Mouse (Mus musculus) hindbrain, embryonic 14.5 days (tissue): Measurements from ENCODE around the gene Krt83. TPM values are rescaled to one million over a fixed set of nuclear protein-coding genes. Genes with fewer than 3 reads are reported as not detected.

Experiments
- ATAC-seq: fragments of 200-750 bp; cut with Nextera tagmentation; 2 replicates; pipeline ENCODE4 v1.8.0; 2017; ENCODE audit warnings: moderate number of reproducible peaks, mild to moderate bottlenecking, moderate TSS enrichment, moderate library complexity; ENCODE audit not compliant: low FRiP score
- DNase-seq: peaks from one replicate; pipeline ENCODE4 v3.0.0-alpha.2; 2015; ENCODE audit warnings: low spot score
- H3K27ac ChIP-seq: fragments of 300-500 bp; sonication (generic); 2 replicates; pipeline ENCODE4 v1.5.1; 2014; ENCODE audit warnings: mild to moderate bottlenecking, moderate library complexity
- H3K27me3 ChIP-seq: fragments of 300-500 bp; sonication (generic); 2 replicates; pipeline ENCODE4 v1.6.1; 2014; ENCODE audit warnings: mild to moderate bottlenecking, low read length, mixed read lengths; ENCODE audit not compliant: control insufficient read depth, insufficient read depth
- H3K36me3 ChIP-seq: fragments of 300-500 bp; sonication (generic); replicated peaks from 2 replicates; pipeline ENCODE4 v1.6.1; 2014; ENCODE audit not compliant: control insufficient read depth, insufficient read depth
- H3K4me1 ChIP-seq: fragments of 300-500 bp; sonication (generic); replicated peaks from 2 replicates; pipeline ENCODE4 v1.6.1; 2014; ENCODE audit warnings: antibody characterized with exemption, low read length, mixed read lengths; ENCODE audit not compliant: control insufficient read depth, insufficient read depth
- H3K4me2 ChIP-seq: fragments of 300-500 bp; sonication (generic); replicated peaks from 2 replicates; pipeline ENCODE4 v1.6.1; 2014; ENCODE audit warnings: mild to moderate bottlenecking, moderate library complexity
- H3K4me3 ChIP-seq: fragments of 300-500 bp; sonication (generic); replicated peaks from 2 replicates; pipeline ENCODE4 v1.5.1; 2014; ENCODE audit warnings: mild to moderate bottlenecking, low read length
- H3K9ac ChIP-seq: fragments of 300-500 bp; sonication (generic); 2 replicates; pipeline ENCODE4 v1.6.1; 2014
- H3K9me3 ChIP-seq: fragments of 300-500 bp; sonication (generic); 2 replicates; pipeline ENCODE4 v1.6.1; 2016; ENCODE audit warnings: low read length; ENCODE audit not compliant: control insufficient read depth
- WGBS: fragments of 180-500 bp; shearing (Covaris S2); extraction: QIAGEN DNeasy Blood & Tissue Kit; methylation state at CpG from one replicate; pipeline ENCODE4 v1.1.7; 2014; 5-methylcytosine and 5-hydroxymethylcytosine counted together
- polyA plus RNA-seq: library from polyadenylated mRNA; unstranded; fragments of >200 nt; fragmentation: Nextera tagmentation; extraction: Ambion mirVana; gene quantifications from 2 replicates; pipeline ENCODE4 v1.2.1, GENCODE M21; 2014

The Krt83 gene
- polyA plus RNA-seq, 1 experiment from 2014 or later = not detected

GRCm38 (mm10) chr15:101506896-101507758 lies 15.8 kb upstream of the Krt83 start:
- 62% methylated on average over 14 of the region's 14 CpGs for WGBS
- DNase-seq (no peak), ATAC-seq (no peak)
- H3K36me3 ChIP-seq = no peaks in the 10 kb centered on the region
- H3K9ac ChIP-seq = no peak overlapping the region
- no peaks in the 10 kb centered on the region for H3K4me1 ChIP-seq
- no peak overlapping the region for H3K27ac ChIP-seq
- H3K27me3 ChIP-seq = no peaks in the 10 kb centered on the region
- no peak overlapping the region for H3K4me2 ChIP-seq
- H3K4me3 ChIP-seq = no peak overlapping the region
- no peaks in the 10 kb centered on the region for H3K9me3 ChIP-seq

GRCm38 (mm10) chr15:101497181-101497580 lies 5.9 kb upstream of the Krt83 start:
- DNase-seq (no peak), ATAC-seq (no peak)
- Histone ChIP-seq H3K4me3 (no peak overlapping the region), H3K27me3 (no peaks in the 10 kb centered on the region), H3K9ac (no peak overlapping the region), H3K4me1 (no peaks in the 10 kb centered on the region), H3K9me3 (no peaks in the 10 kb centered on the region), H3K36me3 (no peaks in the 10 kb centered on the region), H3K4me2 (no peak overlapping the region), H3K27ac (no peak overlapping the region)
- WGBS = 71% methylated on average over 2 of the region's 2 CpGs

GRCm38 (mm10) chr15:101495266-101495665 lies 4.0 kb upstream of the Krt83 start:
- WGBS = 92% methylated on average over 8 of the region's 8 CpGs
- H3K27ac ChIP-seq = no peak overlapping the region
- no peak for DNase-seq
- no peak overlapping the region for H3K4me2 ChIP-seq
- ATAC-seq = no peak
- H3K4me1 ChIP-seq = no peaks in the 10 kb centered on the region
- no peak overlapping the region for H3K4me3 ChIP-seq
- no peaks in the 10 kb centered on the region for H3K27me3 ChIP-seq
- H3K9me3 ChIP-seq = no peaks in the 10 kb centered on the region
- no peak overlapping the region for H3K9ac ChIP-seq
- H3K36me3 ChIP-seq = no peaks in the 10 kb centered on the region

GRCm38 (mm10) chr15:101494203-101494602 lies 2.9 kb upstream of the Krt83 start:
- no peaks in the 10 kb centered on the region for H3K9me3 ChIP-seq
- H3K36me3 ChIP-seq = no peaks in the 10 kb centered on the region
- H3K4me2 ChIP-seq = no peak overlapping the region
- DNase-seq (no peak), ATAC-seq (no peak)
- H3K4me1 ChIP-seq = no peaks in the 10 kb centered on the region
- no peak overlapping the region for H3K4me3 ChIP-seq
- no peak overlapping the region for H3K27ac ChIP-seq
- no peak overlapping the region for H3K9ac ChIP-seq
- no peaks in the 10 kb centered on the region for H3K27me3 ChIP-seq
- 62% methylated on average over 1 of the region's 1 CpGs for WGBS

- H3K27me3 ChIP-seq = no peaks in the 10 kb centered on the region
- WGBS = 93% methylated on average over 6 of the region's 6 CpGs
- H3K9ac ChIP-seq = no peak overlapping the region
- no peak overlapping the region for H3K4me2 ChIP-seq
- no peak overlapping the region for H3K4me3 ChIP-seq
- ATAC-seq (no peak), DNase-seq (no peak)
- H3K4me1 ChIP-seq = no peaks in the 10 kb centered on the region
- H3K36me3 ChIP-seq = no peaks in the 10 kb centered on the region
- H3K9me3 ChIP-seq = no peaks in the 10 kb centered on the region
- H3K27ac ChIP-seq = no peak overlapping the region
Measured at GRCm38 (mm10) chr15:101493713-101494112, 2.4 kb upstream of the Krt83 start.

- Histone ChIP-seq H3K9me3 (no peaks in the 10 kb centered on the region), H3K4me3 (no peak overlapping the region), H3K27ac (no peak overlapping the region), H3K9ac (no peak overlapping the region), H3K4me1 (no peaks in the 10 kb centered on the region), H3K4me2 (no peak overlapping the region), H3K36me3 (no peaks in the 10 kb centered on the region), H3K27me3 (no peaks in the 10 kb centered on the region)
- ATAC-seq (no peak), DNase-seq (no peak)
- 73% methylated on average over 8 of the region's 8 CpGs for WGBS
Measured at GRCm38 (mm10) chr15:101492718-101493117, 1.4 kb upstream of the Krt83 start.

- Histone ChIP-seq H3K9me3 (no peaks in the 10 kb centered on the region), H3K27me3 (no peaks in the 10 kb centered on the region), H3K36me3 (no peaks in the 10 kb centered on the region), H3K4me3 (no peak overlapping the region), H3K4me1 (no peaks in the 10 kb centered on the region), H3K4me2 (no peak overlapping the region), H3K9ac (no peak overlapping the region), H3K27ac (no peak overlapping the region)
- ATAC-seq (no peak), DNase-seq (no peak)
- WGBS = 87% methylated on average over 11 of the region's 11 CpGs
Measured at GRCm38 (mm10) chr15:101485911-101486635, 5.2 kb downstream of the Krt83 start.

GRCm38 (mm10) chr15:101484939-101485338 lies 6.4 kb downstream of the Krt83 start:
- no peak overlapping the region for H3K27ac ChIP-seq
- 67% methylated on average over 1 of the region's 1 CpGs for WGBS
- ATAC-seq = no peak

GRCm38 (mm10) chr15:101483646-101484045 lies 7.7 kb downstream of the Krt83 start:
- no peak overlapping the region for H3K4me3 ChIP-seq
- no peak overlapping the region for H3K27ac ChIP-seq
- H3K9me3 ChIP-seq = no peaks in the 10 kb centered on the region
- no peak for DNase-seq
- H3K9ac ChIP-seq = no peak overlapping the region
- peaks cover 9% of the 10 kb centered on the region; the same call in 1 of the 2 replicates for H3K4me1 ChIP-seq
- no peak for ATAC-seq
- 89% methylated on average over 1 of the region's 1 CpGs for WGBS
- H3K27me3 ChIP-seq = no peaks in the 10 kb centered on the region
- no peaks in the 10 kb centered on the region for H3K36me3 ChIP-seq
- no peak overlapping the region for H3K4me2 ChIP-seq

More at GRCm38 (mm10) chr15:101484939-101485338, 6.4 kb downstream of the Krt83 start:
- H3K36me3 ChIP-seq = no peaks in the 10 kb centered on the region
- H3K9ac ChIP-seq = no peak overlapping the region
- H3K4me1 ChIP-seq = no peaks in the 10 kb centered on the region
- H3K4me2 ChIP-seq = no peak overlapping the region
- no peaks in the 10 kb centered on the region for H3K27me3 ChIP-seq
- no peaks in the 10 kb centered on the region for H3K9me3 ChIP-seq
- no peak for DNase-seq
- no peak overlapping the region for H3K4me3 ChIP-seq
